Mouse (Mus musculus) spleen, adult 2 months (tissue): ENCODE results near the gene Etaa1.

ENCODE experiments used
- CTCF ChIP-seq: fragments of 200-500 bp; IDR thresholded peaks from 2 replicates; pipeline ENCODE4 v1.5.1; 2011; ENCODE audit warnings: mild to moderate bottlenecking, inconsistent platforms; ENCODE audit not compliant: insufficient read depth, insufficient read length, insufficient replicate concordance; ENCODE audit errors: extremely low read depth
- POLR2A ChIP-seq: fragments of 200-500 bp; IDR thresholded peaks from 2 replicates; pipeline ENCODE4 v1.6.1; 2011; ENCODE audit warnings: low read depth, low read length, inconsistent platforms

GRCm38 (mm10) chr11:17983331-17983730 is 29.7 kb upstream of the Etaa1 start:
- TF ChIP-seq CTCF (no peak), POLR2A (no peak)
